49 mouse cellular contexts compared by ENCODE assay signal in the genomic region with DNA sequence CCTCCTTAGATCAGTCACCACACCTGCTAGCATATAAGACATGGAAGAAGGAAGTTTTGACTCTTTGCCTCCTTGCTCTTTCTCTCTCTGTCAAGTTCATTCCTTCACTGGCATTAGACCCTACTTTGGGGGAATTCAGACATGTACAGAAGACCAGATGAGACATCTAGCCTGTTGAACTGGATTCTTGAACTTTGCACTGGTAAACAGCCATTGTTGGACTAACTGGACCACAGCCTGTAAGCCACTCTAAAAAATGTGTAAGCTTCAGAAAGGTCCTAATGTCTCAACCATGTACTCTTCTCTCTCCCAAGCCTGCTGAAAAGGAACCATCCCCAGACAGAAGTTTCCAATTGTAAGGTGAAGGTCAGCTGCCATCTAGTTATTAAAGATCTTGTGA. TPM values are rescaled to one million over a fixed set of nuclear protein-coding genes. Genes with fewer than 3 reads are reported as not detected.
"Had no signal": no experiment of that assay in that cellular context is flagged by ENCODE, and none has a peak within 500 bp of the region (broad histone marks: within the 10 kb centered on the region; RNA-seq: fewer than 3 reads in every experiment).

No protein-coding gene starts in this region.

- H3K4me3 ChIP-seq: heart, embryonic 10.5 days; heart, embryonic 12.5 days; heart, embryonic 13.5 days; heart, embryonic 15.5 days; hindbrain, embryonic 10.5 days; hindbrain, embryonic 12.5 days; hindbrain, embryonic 13.5 days; hindbrain, embryonic 15.5 days; intestine, embryonic 15.5 days; kidney, embryonic 15.5 days; layer of hippocampus, adult 2 months had no signal

- H3K36me3 ChIP-seq: heart, embryonic 10.5 days; heart, embryonic 12.5 days; heart, embryonic 13.5 days; heart, embryonic 15.5 days; hindbrain, embryonic 10.5 days; hindbrain, embryonic 12.5 days; hindbrain, embryonic 13.5 days; hindbrain, embryonic 15.5 days; intestine, embryonic 15.5 days; kidney, embryonic 15.5 days had no signal

- ATAC-seq: hindbrain, embryonic 16.5 days; hindbrain, postnatal 0 days; intestine, embryonic 15.5 days; intestine, embryonic 16.5 days; intestine, postnatal 0 days had no signal

- H3K27ac ChIP-seq: heart, embryonic 10.5 days; heart, embryonic 13.5 days; heart, embryonic 15.5 days; hindbrain, embryonic 10.5 days; hindbrain, embryonic 12.5 days; hindbrain, embryonic 13.5 days; hindbrain, embryonic 14.5 days; hindbrain, embryonic 15.5 days; hindbrain, postnatal 0 days; intestine, embryonic 15.5 days; kidney, embryonic 15.5 days; kidney, postnatal 0 days; layer of hippocampus, adult 2 months had no signal

- H3K4me2 ChIP-seq: heart, embryonic 11.5 days; heart, embryonic 12.5 days; heart, embryonic 13.5 days; heart, embryonic 15.5 days; hindbrain, embryonic 12.5 days; hindbrain, embryonic 13.5 days; hindbrain, embryonic 14.5 days; hindbrain, embryonic 15.5 days; intestine, embryonic 15.5 days; kidney, embryonic 15.5 days had no signal

- H3K4me1 ChIP-seq: heart, embryonic 10.5 days; heart, embryonic 12.5 days; heart, embryonic 13.5 days; heart, embryonic 15.5 days; hindbrain, embryonic 10.5 days; hindbrain, embryonic 12.5 days; hindbrain, embryonic 13.5 days; hindbrain, embryonic 15.5 days; intestine, embryonic 15.5 days; kidney, embryonic 15.5 days had no signal

- H3K9me3 ChIP-seq: heart, embryonic 10.5 days; heart, embryonic 13.5 days; heart, embryonic 15.5 days; intestine, embryonic 15.5 days; kidney, embryonic 15.5 days had no signal

- H3K9ac ChIP-seq: heart, embryonic 12.5 days; heart, embryonic 13.5 days; heart, embryonic 15.5 days; hindbrain, embryonic 12.5 days; hindbrain, embryonic 13.5 days; hindbrain, embryonic 14.5 days; hindbrain, embryonic 15.5 days; intestine, embryonic 15.5 days; kidney, embryonic 15.5 days had no signal

- H3K27me3 ChIP-seq: heart, embryonic 12.5 days; heart, embryonic 13.5 days; heart, embryonic 15.5 days; hindbrain, embryonic 12.5 days; hindbrain, embryonic 13.5 days; hindbrain, embryonic 15.5 days; intestine, embryonic 15.5 days; kidney, embryonic 15.5 days had no signal

- DNase-seq: heart, postnatal 10 days; heart, postnatal 14 days; heart, postnatal 36 days; heart, postnatal 4 days; kidney, adult 11 months; kidney, adult 18-20 months; kidney, adult 2 months; kidney, adult 8-10 months; kidney, adult 9 months; kidney, postnatal 10 days; kidney, postnatal 14 days; kidney, postnatal 25 days; kidney, postnatal 36 days; kidney, postnatal 4 days; layer of hippocampus, adult 9-11 months; layer of hippocampus, postnatal 36 days had no signal

RNA-seq across cellular contexts. Expression of gene AU018091, which starts 22.9 kb away (rescaled TPM):
- total RNA-seq: heart, postnatal 10 days; heart, postnatal 14 days; heart, postnatal 25 days; heart, postnatal 36 days; heart, postnatal 4 days; hematopoietic stem cell, adult 5-6 weeks; hindbrain, postnatal 0 days; layer of hippocampus, adult 18-20 months; layer of hippocampus, adult 2 months; layer of hippocampus, adult 8-10 months; layer of hippocampus, postnatal 10 days; layer of hippocampus, postnatal 14 days; layer of hippocampus, postnatal 25 days; layer of hippocampus, postnatal 36 days; left cerebral cortex, adult 18-20 months had no signal
- polyA plus RNA-seq: heart, embryonic 11.5 days; heart, embryonic 13.5 days; heart, embryonic 14.5 days; heart, embryonic 15.5 days; heart, embryonic 16.5 days; heart, postnatal 0 days; hindbrain, embryonic 13.5 days; hindbrain, embryonic 14.5 days; hindbrain, embryonic 15.5 days; hindbrain, embryonic 16.5 days; hindbrain, postnatal 0 days; intestine, embryonic 14.5 days; intestine, embryonic 15.5 days; intestine, embryonic 16.5 days; intestine, postnatal 0 days; kidney, adult 2 months; kidney, embryonic 14.5 days; kidney, embryonic 15.5 days; kidney, embryonic 16.5 days; kidney, postnatal 0 days; large intestine, adult 2 months had no signal
